Mouse (Mus musculus) adrenal gland, postnatal 10 days (tissue): ENCODE data around the gene Rpap3. TPM values are rescaled to one million over a fixed set of nuclear protein-coding genes. Genes with fewer than 3 reads are reported as not detected.

Experiments
- DNase-seq: peaks from one replicate; pipeline ENCODE4 v3.0.0; 2021; ENCODE audit warnings: mixed read lengths
- total RNA-seq, 2 experiments: library from RNA; stranded (reverse); gene quantifications; 2 replicates each; pipeline ENCODE4 v1.2.3; 2021

Gene Rpap3
- total RNA-seq, 2 experiments from 2014 or later = 14.1 to 18.8 TPM

DNA sequence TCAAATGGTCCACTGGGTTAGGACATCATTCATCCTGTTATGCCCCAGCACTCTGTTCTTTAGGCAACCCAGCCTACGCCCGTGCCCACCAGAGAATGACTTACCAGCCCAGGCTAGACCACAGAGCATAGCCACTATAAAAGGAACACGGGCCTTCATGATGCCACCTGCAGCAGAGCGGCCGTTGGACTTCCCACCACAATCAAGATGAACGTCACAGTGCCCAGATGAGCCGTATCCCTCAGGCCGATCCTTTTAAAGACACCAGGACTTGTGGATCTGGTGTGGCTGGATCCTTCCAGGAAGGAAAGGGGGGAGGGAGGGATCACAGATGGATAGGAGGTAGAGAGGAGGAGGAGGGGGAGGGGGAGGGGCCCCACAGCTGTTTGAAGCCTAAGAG lies 25.5 kb upstream of the Rpap3 start, which contains the start of gene Endou:
TSS of gene Endou (minus strand) at position 229 of the 400 bp plus-strand sequence.
- DNase-seq = no peak

DNA sequence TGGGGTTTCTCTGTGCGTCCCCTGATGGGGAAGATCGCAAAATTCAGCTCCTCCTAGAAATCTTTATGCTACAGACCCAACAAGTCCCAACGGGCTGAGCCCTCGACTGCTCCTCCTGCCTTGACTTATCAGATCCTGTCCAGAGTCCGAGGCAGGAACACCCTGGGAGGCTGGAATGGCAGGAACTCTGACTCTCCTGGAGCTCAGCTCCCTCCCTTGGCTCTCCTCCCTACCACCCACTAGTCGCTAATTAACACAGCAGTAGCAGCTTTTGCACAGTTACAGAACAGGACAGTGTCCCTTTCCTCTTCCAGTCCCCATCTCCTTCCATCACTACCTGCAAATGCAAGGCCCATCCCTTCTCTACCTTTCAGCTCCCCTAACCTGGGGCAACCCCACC lies 24.7 kb upstream of the Rpap3 start:
- no peak for DNase-seq

DNA sequence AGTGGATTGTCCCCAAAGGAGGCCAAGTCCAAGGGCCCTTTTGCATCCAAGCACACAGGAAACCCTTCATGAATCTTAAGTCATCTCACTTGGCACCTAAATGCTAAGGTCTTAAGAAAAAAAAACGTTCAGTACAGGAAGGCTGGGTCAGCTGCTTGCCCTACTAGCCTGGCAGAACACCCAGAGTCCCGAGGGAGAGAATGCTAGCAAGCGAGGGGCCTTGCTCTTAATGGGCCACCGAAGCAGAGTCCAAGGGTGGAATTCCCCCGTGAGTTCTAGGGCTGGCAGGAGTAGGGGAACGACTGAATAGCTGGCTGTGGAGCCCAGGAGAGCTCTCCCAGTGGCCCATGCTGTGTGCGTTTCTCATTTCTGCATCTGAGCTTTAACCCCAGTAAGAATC lies 23.2 kb upstream of the Rpap3 start:
- DNase-seq = peak; percentile 78

DNA sequence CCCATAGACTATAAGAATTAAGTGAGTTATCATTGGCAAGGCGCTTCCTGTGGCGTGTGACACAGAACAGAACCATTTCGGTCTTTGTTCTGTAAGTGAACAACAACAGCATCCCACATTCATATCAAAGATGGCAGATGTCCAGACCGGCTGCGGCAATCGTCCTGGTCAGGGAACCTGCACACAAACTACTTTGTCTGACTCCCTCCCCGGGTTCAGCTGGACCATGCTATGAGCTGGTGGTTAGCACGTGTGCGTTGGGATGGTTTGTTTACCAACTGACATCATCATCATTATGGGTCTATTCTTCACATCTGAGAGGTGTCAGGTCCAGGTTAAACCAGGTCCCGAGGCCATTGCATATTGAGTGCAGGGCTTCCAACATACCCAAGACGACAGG lies 22.8 kb upstream of the Rpap3 start:
- no peak for DNase-seq

DNA sequence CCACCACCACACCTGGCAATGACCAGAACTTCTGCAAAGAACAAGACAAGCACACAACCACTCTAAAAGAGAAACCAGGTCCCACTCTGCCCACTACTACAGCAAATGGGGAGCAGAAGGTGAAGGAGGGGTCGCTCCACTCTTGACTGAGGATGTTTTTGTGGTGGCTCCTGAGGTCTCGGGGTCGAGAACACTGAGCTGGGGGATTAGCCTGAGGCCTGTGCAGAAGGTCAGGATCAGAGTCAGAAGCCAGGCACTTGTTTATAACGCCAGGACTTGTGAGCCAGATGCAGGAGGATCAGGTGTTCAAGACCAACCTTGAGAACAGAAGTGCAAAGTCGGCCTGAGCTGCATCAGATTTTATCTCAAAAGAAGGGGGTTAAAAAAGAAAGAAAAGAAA lies 21.9 kb upstream of the Rpap3 start:
- DNase-seq = no peak

GRCm38 (mm10) chr15:97727048-97727447 lies 21.4 kb upstream of the Rpap3 start:
- no peak for DNase-seq

- DNase-seq = no peak
Observed at GRCm38 (mm10) chr15:97726310-97726709, 20.7 kb upstream of the Rpap3 start.

DNA sequence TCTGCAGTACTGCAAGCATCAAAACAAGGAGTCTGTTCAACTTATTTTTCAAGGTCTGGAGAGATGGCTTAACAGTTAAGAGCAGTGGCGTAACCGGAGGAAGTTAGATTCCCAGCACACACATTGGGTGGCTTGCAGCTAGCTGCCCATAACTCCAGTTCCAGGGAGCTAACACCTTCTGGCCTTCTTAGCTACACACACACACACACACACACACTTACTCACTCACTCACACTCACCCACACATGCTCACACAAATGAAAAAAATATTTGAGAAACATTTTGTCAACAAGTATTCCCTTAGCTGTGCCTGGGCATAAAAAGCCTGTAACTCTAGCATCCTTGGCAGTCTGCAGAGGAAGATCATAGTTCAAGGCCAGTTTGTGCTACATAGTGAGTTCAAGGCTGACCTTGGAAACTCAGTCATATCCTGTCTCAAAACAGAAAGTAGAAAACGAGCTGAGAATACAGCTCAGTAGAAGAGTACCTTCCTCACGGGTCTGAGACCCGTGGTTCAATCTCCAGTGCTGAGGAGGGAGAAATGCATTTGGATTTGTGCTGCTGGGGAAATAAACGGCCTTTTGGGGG lies 19.7 kb upstream of the Rpap3 start:
- peak; percentile 47 for DNase-seq

DNA sequence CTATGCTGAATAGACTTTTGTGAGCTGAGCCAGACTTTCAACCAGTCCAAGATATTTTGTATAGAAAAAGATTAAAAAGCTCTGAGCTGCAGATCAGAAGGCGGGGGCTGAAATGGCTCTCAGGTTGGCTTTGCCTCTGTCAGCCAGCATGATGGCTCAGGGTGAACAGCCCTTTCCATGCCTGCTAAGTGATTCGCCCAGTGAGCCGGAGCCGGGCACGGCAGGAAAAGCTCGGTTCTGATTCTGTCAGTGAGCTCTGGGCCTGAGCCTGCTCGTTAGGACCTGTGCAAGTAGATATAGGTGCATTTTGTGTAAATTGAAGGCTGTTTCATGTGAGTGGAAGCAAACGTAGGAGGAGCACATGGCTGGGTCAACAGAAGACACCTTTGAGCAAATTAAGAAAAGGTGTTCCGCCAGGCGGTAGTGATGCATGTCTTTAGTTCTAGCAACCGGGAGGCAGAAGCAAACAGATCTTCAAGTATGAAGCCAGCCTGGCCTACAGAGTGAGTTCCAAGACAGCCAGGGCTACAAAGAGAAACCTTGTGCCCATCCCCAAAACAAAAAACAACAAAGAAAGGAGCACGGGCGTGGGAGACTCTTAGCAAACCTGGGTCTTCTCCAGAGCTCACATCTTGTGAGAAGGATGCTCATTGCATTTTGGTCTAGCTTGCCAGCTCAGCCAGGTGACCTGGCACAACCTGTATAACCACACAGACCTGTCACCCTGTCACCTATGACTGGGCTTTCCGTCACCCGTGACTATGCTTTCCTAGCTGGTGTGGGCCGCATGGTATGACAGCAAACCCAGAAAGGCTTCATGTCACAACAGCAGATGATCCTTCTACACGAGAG lies 18.9 kb upstream of the Rpap3 start:
- DNase-seq = no peak

- DNase-seq = no peak
Observed at GRCm38 (mm10) chr15:97723536-97724345, 18.1 kb upstream of the Rpap3 start.

DNA sequence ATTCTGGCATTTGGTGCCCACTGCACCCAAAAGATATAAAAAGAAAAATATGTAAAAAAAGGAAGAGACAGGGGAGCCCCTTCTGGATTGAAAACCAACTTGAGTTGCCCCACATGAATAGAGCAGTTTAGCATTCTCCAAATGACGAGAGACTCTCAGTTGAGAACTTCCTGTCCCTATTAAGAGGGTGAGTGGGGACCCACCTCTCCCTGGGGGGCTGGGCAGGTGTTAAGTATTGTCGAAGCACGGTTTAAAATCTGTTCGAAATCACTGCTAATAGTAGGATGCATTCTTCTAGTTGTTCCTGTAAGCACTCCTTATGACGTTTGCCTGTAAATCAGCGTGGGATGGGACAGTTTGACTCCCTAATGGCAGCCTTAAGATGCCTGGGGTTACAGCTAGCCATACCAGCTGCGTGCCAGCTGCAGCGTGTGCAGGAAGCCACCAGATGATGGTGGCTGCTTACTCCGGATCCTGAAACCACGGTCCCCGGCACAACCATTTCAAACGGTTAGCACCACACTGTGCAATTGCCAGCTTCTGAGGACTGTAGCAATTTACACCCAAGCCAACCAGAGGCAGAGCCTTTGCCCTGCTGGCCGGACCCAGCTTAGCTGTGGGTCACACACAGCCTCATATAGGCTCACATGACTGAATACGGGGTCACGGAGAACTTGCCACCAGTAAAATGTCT lies 15.5 kb upstream of the Rpap3 start:
- no peak for DNase-seq

DNA sequence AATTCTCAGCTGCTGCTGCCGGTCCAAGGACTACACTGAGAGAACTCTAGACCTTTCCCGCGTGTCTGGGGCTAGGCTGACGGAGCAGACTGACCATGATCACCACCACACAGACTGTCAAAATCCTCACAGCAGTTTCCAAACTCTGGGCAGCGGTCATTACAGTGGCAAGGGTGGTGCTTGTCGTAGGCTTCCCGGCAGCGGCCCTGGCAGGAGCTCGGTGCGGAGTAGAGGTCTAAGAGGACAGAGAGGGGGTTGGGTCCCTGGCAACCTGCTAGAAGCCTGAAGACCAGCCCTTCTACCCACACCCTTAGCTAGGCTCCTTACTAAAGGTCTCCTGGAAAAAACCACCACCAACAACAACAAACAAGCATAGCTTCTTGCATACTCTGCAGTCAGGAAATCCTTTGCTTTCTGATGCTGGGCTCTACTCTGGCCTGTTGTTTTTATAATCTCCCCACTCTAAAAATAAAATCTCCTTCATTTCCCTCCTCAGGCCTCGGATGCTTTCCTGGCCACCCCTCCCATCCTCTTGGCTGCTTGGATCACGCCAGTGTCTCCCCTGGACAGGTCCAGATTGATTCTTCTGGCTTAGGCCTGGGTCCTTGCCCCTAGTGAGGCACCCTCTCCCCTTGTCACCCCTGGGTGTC lies 14.5 kb upstream of the Rpap3 start:
- no peak for DNase-seq

- DNase-seq = no peak
Observed at GRCm38 (mm10) chr15:97719494-97719893, 13.9 kb upstream of the Rpap3 start.

- no peak for DNase-seq
Observed at GRCm38 (mm10) chr15:97718535-97719155, 13.0 kb upstream of the Rpap3 start.

DNA sequence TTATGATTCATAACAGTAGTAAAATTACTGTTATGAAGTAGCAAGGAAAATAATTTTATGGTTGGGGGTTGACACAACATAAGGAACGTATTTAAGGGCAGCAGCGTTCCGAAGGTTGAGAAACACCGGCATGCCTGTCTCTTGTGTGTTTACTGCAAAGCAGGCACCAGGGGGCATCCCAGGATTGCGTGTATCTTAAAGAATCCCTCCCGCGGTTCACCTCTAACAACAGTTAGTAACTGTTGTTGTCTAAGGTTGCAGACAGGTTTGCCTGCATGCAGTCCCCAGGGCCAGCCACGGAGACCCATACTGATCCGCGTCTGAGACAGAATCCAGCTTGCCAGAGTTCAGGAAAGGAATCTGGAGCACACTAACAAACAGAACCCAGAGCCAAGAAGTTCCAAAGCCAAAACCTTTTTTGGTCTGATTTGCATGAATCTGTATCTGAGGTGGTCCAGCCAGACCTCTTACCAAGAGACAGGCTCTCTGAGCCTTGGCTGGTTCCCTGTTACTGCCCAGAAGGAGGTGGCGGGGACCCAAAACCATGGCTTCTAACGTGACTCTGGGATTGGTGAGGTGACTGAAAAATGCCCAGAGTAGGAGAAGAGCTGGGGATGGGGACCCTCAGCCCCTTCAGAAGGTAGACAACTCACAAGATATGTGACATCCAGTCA lies 12.4 kb upstream of the Rpap3 start:
- peak; percentile 75 for DNase-seq

DNA sequence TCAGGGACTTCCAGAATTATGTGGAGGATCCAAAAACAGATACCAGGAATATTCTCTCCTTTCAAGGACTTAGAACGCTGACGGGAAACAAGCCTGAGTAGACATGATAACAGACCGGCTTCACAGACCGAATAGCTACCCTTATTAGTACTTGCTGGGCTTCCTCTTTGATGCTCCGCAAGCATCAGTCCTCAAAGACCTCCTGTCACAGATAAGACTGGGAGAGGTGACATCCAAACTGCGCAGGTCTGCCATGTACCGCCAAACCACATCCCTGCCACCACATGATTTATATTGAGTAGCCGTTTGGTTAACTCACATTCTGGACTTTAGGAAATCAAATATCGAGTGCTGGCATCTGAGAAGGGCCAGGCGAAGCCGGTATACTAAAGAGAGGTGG lies 11.2 kb upstream of the Rpap3 start:
- no peak for DNase-seq

GRCm38 (mm10) chr15:97715734-97716133 lies 10.1 kb upstream of the Rpap3 start:
- DNase-seq = no peak

DNA sequence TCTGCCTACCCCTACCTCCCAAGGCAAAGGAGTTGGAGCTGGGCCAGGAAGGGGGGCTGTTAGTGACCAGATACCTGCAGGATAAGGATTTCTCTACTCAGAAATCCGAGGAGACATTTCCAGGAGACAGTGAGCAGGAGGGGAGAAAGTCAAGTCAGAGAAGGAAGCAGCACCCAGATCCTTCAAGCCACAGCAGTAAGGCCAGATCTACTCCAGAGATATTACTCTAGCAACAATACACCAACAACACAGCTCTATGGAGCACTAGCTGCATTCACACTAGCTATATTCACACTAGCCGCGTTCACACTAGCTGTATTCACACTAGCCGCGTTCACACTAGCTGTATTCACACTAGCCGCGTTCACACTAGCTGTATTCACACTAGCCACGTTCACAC lies 9.5 kb upstream of the Rpap3 start:
- DNase-seq = no peak

- DNase-seq = no peak
Observed at GRCm38 (mm10) chr15:97712546-97712945, 6.9 kb upstream of the Rpap3 start.

DNA sequence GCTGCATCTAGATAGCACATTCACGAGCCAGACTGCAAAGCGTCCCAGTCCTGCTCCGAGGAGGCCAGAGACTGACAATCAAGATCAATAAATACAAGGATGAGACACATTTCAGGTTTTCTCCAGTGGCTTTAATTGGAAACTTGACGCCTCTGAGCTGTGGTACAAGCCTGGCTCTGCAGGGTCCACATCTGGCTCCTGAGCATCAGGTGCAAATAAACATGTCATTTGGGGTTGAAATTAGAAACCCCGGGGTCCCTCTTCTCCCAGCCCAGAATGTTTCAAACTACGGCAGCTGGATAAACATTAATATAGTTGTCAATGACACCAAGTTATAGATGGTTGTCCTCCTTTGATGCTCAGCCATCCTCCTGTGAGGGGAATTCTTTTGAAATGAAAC lies 5.3 kb upstream of the Rpap3 start:
- no peak for DNase-seq

- DNase-seq = no peak
Observed at GRCm38 (mm10) chr15:97696616-97697015, 9.0 kb downstream of the Rpap3 start.
